Mouse (Mus musculus): ENCODE results near the gene Angptl6. TPM values are rescaled to one million over a fixed set of nuclear protein-coding genes. Genes with fewer than 3 reads are reported as not detected.

Angptl6 gene
- polyA plus RNA-seq, 1 experiment from 2014 or later: 2.7 TPM

DNA sequence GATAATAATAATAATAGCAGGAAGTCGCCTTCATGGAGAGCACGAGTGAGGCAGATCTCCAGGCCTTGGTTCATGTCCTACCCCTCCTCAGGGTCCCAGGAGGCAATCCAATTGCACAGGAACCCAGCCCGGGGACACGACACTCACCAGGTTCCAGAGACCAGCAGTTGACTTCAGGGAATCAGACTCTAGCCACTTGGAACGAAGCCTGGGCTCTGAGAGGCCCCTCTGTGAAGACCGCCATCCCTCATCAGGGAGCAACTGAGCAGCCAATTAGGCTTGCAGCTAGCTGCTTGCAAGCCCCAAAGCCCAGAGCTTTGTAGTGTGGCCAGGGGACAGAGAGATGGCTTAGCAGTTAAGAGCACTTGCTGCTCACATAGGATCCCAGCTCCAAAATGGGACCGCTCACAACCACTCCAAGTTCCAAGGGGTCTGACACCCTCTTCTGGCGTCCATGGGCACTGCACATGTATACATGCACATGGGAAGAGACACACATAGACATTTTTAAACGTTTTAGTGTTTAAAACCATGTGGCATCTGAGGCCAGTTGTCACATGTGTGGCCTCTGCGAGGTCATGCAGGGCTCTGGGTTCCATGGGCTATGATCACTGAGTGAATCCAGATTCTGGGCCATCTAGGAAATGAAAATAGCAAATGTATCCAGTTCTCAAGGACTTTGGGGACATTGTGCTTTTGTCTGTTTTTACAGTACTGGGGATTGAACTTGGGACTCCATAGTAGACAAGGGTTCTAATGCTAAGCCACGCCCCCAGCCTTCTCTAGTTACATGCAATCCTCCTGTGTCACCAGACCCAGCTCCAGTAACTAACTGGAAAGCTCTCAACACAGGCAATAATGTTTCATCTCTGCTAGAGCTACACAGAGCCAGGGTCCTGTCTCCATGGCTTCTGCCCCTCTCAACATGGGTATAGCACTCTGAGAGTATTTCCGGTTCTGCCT, 9.0 kb downstream of the Angptl6 start:
- H3K4me1 ChIP-seq (ENCODE audit: control insufficient read depth in 2 of 2, insufficient read depth in 2 of 2, low read length in 2 of 2): peaks cover 0 to 9% of the 10 kb centered on the region in 2 experiments; a peak in 3 of 4 replicates
- no peak overlapping the region for H3K4me2 ChIP-seq (ENCODE audit: low read length)

DNA sequence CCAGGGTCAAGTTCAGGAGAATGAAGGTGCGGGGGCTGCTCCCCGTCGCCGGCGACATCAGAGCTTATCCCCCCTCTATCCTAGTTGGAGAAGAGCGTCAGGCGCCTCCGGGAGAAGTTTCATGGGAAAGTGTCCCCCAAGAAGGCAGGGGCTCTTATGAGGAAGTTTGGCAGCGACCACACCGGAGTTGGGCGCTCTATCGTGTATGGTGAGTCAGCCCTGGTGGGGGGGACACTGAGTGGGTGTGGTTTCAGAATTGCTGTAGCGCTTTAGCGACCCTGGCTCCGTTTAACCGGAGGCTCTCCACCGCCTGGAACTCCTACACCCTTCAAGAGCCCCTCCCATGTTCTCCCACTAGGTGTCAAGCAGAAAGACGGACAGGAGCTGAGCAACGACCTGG, 10.3 kb downstream of the Angptl6 start:
- peak overlapping the region; percentile 52 to 54 for H3K4me3 ChIP-seq (ENCODE audit: control insufficient read depth in 1 of 2, insufficient read depth in 1 of 2, low read depth in 1 of 2, low read length in 2 of 2)
- H3K4me1 ChIP-seq (ENCODE audit: control insufficient read depth in 2 of 2, insufficient read depth in 2 of 2, low read length in 2 of 2): peaks cover 0 to 9% of the 10 kb centered on the region in 2 experiments; a peak in 3 of 4 replicates
- no peak for ATAC-seq (ENCODE audit: insufficient number of reproducible peaks, insufficient read depth, low FRiP score, low read depth)
- H3K4me2 ChIP-seq (ENCODE audit: low read length): peak overlapping the region; percentile 78
- peaks cover 34% of the 10 kb centered on the region for H3K27me3 ChIP-seq (ENCODE audit: control insufficient read depth, insufficient read depth, low read length)
- 8% methylated on average over 19 of the region's 19 CpGs for WGBS
- H3K9me3 ChIP-seq (ENCODE audit: control insufficient read depth, low read length): no peaks in the 10 kb centered on the region
- H3K9ac ChIP-seq (ENCODE audit: low read length): peak overlapping the region; percentile 67
- no peak overlapping the region for H3K27ac ChIP-seq (replicated peaks in 1 of 2; ENCODE audit: control insufficient read depth in 1 of 2, insufficient read depth in 1 of 2, low read depth in 2 of 2, low read length in 2 of 2)
- 0 out of 2 replicates have a peak, but pooled peaks cover 3% of the 10 kb centered on the region for H3K36me3 ChIP-seq (ENCODE audit: control insufficient read depth, insufficient read depth, low read length)

More for the DNA sequence above, 9.0 kb downstream of the Angptl6 start:
- 73% methylated on average over 12 of the region's 12 CpGs for WGBS
- peaks cover 34% of the 10 kb centered on the region for H3K27me3 ChIP-seq (ENCODE audit: control insufficient read depth, insufficient read depth, low read length)
- 0 out of 2 replicates have a peak, but pooled peaks cover 3% of the 10 kb centered on the region for H3K36me3 ChIP-seq (ENCODE audit: control insufficient read depth, insufficient read depth, low read length)
- H3K9me3 ChIP-seq (ENCODE audit: control insufficient read depth, low read length): no peaks in the 10 kb centered on the region
- ATAC-seq (ENCODE audit: insufficient number of reproducible peaks, insufficient read depth, low FRiP score, low read depth): no peak
- H3K4me3 ChIP-seq (ENCODE audit: control insufficient read depth in 1 of 2, insufficient read depth in 1 of 2, low read depth in 1 of 2, low read length in 2 of 2): no peak overlapping the region
- no peak overlapping the region for H3K27ac ChIP-seq (replicated peaks in 1 of 2; ENCODE audit: control insufficient read depth in 1 of 2, insufficient read depth in 1 of 2, low read depth in 2 of 2, low read length in 2 of 2)
- H3K9ac ChIP-seq (ENCODE audit: low read length): no peak overlapping the region

DNA sequence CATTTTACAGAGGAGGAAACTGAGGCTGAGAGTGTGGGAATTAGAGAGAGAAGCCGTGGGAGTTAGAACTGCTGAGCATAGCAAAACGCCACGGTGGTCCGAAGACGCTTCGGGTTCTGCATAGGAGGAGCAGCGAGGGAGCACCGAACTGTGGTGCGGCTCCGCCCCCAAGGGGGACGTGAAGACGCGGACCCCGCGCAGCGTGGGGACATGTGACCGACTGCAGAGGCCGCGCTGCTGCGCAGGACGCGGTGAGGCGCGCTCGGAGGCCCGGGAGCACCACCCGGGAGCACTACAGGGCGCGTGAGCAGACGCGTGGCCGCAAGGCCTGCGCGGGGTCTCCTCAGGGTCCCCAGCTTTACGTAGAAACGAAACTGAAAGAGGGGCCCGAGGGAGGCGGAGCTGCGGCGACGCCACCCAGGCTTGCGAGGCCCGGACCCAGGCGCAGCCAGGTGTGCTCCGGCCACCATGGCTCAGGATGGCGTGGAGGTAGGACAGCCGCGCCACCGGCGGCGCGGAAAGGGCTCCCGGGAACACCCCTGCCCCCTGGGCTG, 11.0 kb downstream of the Angptl6 start, which contains the start of gene A230050P20Rik:
Gene A230050P20Rik, plus strand, starts transcription at position 195 of the 554 bp plus-strand sequence.
- H3K4me3 ChIP-seq (ENCODE audit: control insufficient read depth in 1 of 2, insufficient read depth in 1 of 2, low read depth in 1 of 2, low read length in 2 of 2): peak within 1 kb of the TSS; percentile 52 to 54
- peaks cover 0 to 9% of the 10 kb centered on the region in 2 experiments; a peak in 3 of 4 replicates for H3K4me1 ChIP-seq (ENCODE audit: control insufficient read depth in 2 of 2, insufficient read depth in 2 of 2, low read length in 2 of 2)
- 8% methylated on average over 53 of the region's 53 CpGs for WGBS
- peak within 1 kb of the TSS; percentile 78 for H3K4me2 ChIP-seq (ENCODE audit: low read length)
- H3K27ac ChIP-seq (replicated peaks in 1 of 2; ENCODE audit: control insufficient read depth in 1 of 2, insufficient read depth in 1 of 2, low read depth in 2 of 2, low read length in 2 of 2): no peak within 1 kb of the TSS
- peak within 1 kb of the TSS; percentile 67 for H3K9ac ChIP-seq (ENCODE audit: low read length)
- ATAC-seq (ENCODE audit: insufficient number of reproducible peaks, insufficient read depth, low FRiP score, low read depth): peak; percentile 37; the same call in 1 of the 2 replicates
- H3K27me3 ChIP-seq (ENCODE audit: control insufficient read depth, insufficient read depth, low read length): peaks cover 34% of the 10 kb centered on the region
- H3K36me3 ChIP-seq (ENCODE audit: control insufficient read depth, insufficient read depth, low read length): 0 out of 2 replicates have a peak, but pooled peaks cover 3% of the 10 kb centered on the region
- no peaks in the 10 kb centered on the region for H3K9me3 ChIP-seq (ENCODE audit: control insufficient read depth, low read length)

DNA sequence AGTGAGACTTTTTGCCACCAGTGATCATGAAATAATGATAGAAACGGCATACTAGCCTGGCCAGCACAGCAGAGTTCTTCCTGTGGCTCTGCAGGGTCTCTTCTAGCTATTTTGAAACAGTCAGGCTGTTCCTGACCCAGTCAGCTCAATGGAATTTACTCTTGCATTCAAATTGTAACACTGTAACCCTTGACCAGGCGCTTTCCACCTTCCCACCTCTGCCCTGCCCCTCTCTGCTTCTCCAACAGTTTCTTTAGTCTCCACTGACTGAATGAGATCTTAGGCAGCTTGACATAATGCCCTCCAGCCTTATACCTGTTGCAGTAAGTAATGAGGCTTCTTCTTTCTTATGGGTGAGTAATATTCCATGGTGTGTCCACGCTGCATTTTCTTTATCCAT, 12.6 kb downstream of the Angptl6 start:
- no peaks in the 10 kb centered on the region for H3K9me3 ChIP-seq (ENCODE audit: control insufficient read depth, low read length)
- ATAC-seq (ENCODE audit: insufficient number of reproducible peaks, insufficient read depth, low FRiP score, low read depth): no peak
- peaks cover 0 to 9% of the 10 kb centered on the region in 2 experiments; a peak in 3 of 4 replicates for H3K4me1 ChIP-seq (ENCODE audit: control insufficient read depth in 2 of 2, insufficient read depth in 2 of 2, low read length in 2 of 2)
- no peak overlapping the region for H3K4me2 ChIP-seq (ENCODE audit: low read length)
- H3K27ac ChIP-seq (replicated peaks in 1 of 2; ENCODE audit: control insufficient read depth in 1 of 2, insufficient read depth in 1 of 2, low read depth in 2 of 2, low read length in 2 of 2): no peak overlapping the region
- peaks cover 34% of the 10 kb centered on the region for H3K27me3 ChIP-seq (ENCODE audit: control insufficient read depth, insufficient read depth, low read length)
- no peaks in the 10 kb centered on the region for H3K36me3 ChIP-seq (ENCODE audit: control insufficient read depth, insufficient read depth, low read length)
- H3K9ac ChIP-seq (ENCODE audit: low read length): no peak overlapping the region
- no peak overlapping the region for H3K4me3 ChIP-seq (ENCODE audit: control insufficient read depth in 1 of 2, insufficient read depth in 1 of 2, low read depth in 1 of 2, low read length in 2 of 2)
- WGBS: 49% methylated on average over 3 of the region's 3 CpGs

DNA sequence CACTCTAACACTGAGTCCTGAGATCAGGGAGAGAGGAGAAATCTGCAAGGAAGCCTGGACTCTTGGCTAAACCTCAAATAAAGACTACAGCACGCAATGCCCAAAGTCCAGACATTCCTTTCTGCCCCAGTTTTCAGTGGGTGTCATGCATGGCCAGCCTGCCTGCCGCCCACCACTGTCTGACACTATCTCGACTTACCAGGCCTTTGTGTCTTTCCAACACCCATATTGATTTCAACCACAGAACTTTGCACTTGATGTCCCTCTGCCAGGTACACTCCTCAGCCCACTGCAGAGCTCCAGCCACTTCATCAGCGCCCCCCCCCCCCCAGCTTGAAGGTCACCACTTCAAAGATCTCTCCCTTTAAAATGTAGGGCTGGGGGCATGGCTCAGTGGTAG, 17.3 kb downstream of the Angptl6 start:
- ATAC-seq (ENCODE audit: insufficient number of reproducible peaks, insufficient read depth, low FRiP score, low read depth): no peak
- Histone ChIP-seq H3K36me3 (ENCODE audit: control insufficient read depth, insufficient read depth, low read length) (no peaks in the 10 kb centered on the region), H3K27ac (replicated peaks in 1 of 2; ENCODE audit: control insufficient read depth in 1 of 2, insufficient read depth in 1 of 2, low read depth in 2 of 2, low read length in 2 of 2) (no peak overlapping the region), H3K4me1 (ENCODE audit: control insufficient read depth in 2 of 2, insufficient read depth in 2 of 2, low read length in 2 of 2) (no peaks in the 10 kb centered on the region), H3K27me3 (ENCODE audit: control insufficient read depth, insufficient read depth, low read length) (peaks cover 1% of the 10 kb centered on the region; the same call in 1 of the 2 replicates), H3K4me3 (ENCODE audit: control insufficient read depth in 1 of 2, insufficient read depth in 1 of 2, low read depth in 1 of 2, low read length in 2 of 2) (no peak overlapping the region), H3K9ac (ENCODE audit: low read length) (no peak overlapping the region), H3K4me2 (ENCODE audit: low read length) (no peak overlapping the region), H3K9me3 (ENCODE audit: control insufficient read depth, low read length) (no peaks in the 10 kb centered on the region)
- WGBS: 56% methylated on average over 4 of the region's 4 CpGs

DNA sequence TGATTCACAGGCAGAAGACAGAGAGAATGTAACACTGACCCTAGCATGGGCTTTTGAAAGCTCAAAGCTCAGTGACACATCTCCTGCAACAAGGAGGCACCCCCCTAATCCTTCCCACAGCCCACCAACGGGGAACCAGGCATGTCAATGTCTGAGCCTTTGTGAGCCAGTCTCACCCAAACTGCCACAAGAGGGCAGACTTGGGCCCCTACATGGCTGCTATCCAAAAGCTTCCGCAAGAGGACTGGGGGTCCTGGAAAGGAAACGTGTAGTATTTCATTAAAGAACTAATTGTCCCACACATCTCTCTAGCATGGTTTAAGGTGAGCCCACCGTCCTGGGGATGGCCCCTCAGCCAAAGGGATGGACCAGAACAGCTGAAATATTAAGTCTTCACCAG, 17.7 kb downstream of the Angptl6 start:
- Histone ChIP-seq H3K4me1 (ENCODE audit: control insufficient read depth in 2 of 2, insufficient read depth in 2 of 2, low read length in 2 of 2) (no peaks in the 10 kb centered on the region), H3K27ac (replicated peaks in 1 of 2; ENCODE audit: control insufficient read depth in 1 of 2, insufficient read depth in 1 of 2, low read depth in 2 of 2, low read length in 2 of 2) (no peak overlapping the region), H3K4me3 (ENCODE audit: control insufficient read depth in 1 of 2, insufficient read depth in 1 of 2, low read depth in 1 of 2, low read length in 2 of 2) (no peak overlapping the region), H3K36me3 (ENCODE audit: control insufficient read depth, insufficient read depth, low read length) (no peaks in the 10 kb centered on the region), H3K9me3 (ENCODE audit: control insufficient read depth, low read length) (no peaks in the 10 kb centered on the region), H3K9ac (ENCODE audit: low read length) (no peak overlapping the region), H3K27me3 (ENCODE audit: control insufficient read depth, insufficient read depth, low read length) (no peaks in the 10 kb centered on the region), H3K4me2 (ENCODE audit: low read length) (no peak overlapping the region)
- no peak for ATAC-seq (ENCODE audit: insufficient number of reproducible peaks, insufficient read depth, low FRiP score, low read depth)
- WGBS: 7% methylated on average over 4 of the region's 4 CpGs

DNA sequence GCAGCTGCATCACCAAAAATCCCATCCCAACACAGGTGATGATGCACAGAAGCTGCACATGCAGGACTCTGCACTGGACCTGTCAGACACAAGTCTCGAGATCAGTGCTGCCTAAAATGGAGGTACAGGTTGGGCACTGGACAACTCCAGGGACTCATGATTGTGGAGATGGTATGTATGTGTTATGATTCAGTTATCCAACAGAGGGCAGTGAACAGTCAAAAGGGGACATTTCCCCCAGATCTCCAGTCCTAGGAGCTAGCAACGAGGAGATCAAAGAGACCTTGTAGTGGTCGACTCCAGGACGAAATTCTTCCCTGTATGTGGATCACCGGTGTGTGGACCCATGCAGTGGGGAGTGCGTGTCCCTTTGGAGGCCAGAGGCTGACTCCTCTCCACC, 19.6 kb downstream of the Angptl6 start:
- Histone ChIP-seq H3K9ac (ENCODE audit: low read length) (no peak overlapping the region), H3K36me3 (ENCODE audit: control insufficient read depth, insufficient read depth, low read length) (no peaks in the 10 kb centered on the region), H3K4me2 (ENCODE audit: low read length) (no peak overlapping the region), H3K4me3 (ENCODE audit: control insufficient read depth in 1 of 2, insufficient read depth in 1 of 2, low read depth in 1 of 2, low read length in 2 of 2) (no peak overlapping the region), H3K9me3 (ENCODE audit: control insufficient read depth, low read length) (no peaks in the 10 kb centered on the region), H3K4me1 (ENCODE audit: control insufficient read depth in 2 of 2, insufficient read depth in 2 of 2, low read length in 2 of 2) (no peaks in the 10 kb centered on the region), H3K27ac (replicated peaks in 1 of 2; ENCODE audit: control insufficient read depth in 1 of 2, insufficient read depth in 1 of 2, low read depth in 2 of 2, low read length in 2 of 2) (no peak overlapping the region), H3K27me3 (ENCODE audit: control insufficient read depth, insufficient read depth, low read length) (no peaks in the 10 kb centered on the region)
- ATAC-seq (ENCODE audit: insufficient number of reproducible peaks, insufficient read depth, low FRiP score, low read depth): no peak
- WGBS: 47% methylated on average over 6 of the region's 6 CpGs
